Mouse (Mus musculus): ENCODE measurements at regions not wholly inside any gene's neighbourhood (a gene's known extent, or its start where the extent isn't known, plus 50 kb on each side); places are given as distances from the start of the nearest gene placed in this dataset.

DNA sequence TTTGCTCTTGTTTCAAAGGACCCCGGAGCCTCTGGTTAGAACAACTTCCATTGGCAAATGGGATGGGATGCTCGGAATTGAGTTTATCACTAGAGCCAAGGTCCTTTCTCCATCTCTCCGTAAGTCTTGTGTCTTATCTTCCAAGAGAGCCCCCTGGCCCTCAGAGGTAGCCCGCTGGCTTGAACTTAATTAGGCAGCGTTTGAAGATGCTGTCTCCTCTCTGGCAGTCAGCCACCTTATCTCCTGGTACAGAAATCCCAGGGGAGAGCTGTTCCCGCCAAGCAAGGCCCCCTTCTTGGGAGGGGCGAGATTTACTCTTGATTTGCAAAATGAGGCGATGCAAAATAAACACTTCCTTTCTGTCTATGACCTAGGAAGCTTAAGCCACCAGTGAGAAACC is 395.2 kb upstream of the Kazn start:
- no peak for DNase-seq

- DNase-seq, result no peak
Measured at GRCm38 (mm10) chr4:142633667-142634350, 394.6 kb upstream of the Kazn start.

- no peak for DNase-seq
Measured at GRCm38 (mm10) chr4:142626503-142627194, 387.4 kb upstream of the Kazn start.

- DNase-seq, result no peak
Measured at GRCm38 (mm10) chr4:142625456-142625855, 386.3 kb upstream of the Kazn start.

DNA sequence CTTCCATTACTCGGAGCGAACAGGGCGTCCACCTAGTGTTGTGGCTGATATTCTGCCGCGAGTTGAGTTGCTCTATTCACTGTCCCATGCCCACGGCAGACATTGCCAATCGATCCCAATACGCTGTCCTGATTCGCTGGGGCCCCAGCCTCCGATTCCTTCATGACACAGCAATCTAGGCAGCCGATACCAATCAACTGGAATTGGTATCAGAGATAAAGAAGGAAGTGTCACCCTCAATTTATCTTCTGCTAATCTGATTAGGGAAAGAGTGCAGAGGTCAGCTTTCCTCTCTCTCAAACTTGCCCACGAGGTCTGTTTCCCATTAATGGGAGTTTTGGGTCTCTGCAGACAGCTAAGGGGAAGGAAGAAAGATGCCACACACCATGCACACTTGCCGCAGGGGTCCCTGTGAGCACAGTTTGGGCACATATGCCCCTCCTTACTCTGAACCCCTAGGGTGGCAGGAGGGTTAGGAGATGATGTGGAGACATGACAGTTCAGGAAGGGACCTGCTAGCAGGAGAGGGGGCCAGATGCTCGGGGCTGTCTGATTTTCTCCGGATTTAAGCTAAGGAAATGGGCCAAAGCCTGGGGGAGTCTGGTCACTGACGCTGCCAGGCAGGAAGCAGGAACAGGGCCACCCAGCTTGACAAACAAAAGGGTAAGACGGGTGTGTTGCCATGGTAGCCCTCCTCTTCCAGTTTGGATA is 383.1 kb upstream of the Kazn start:
- DNase-seq, result no peak

GRCm38 (mm10) chr4:142619396-142619795 is 380.2 kb upstream of the Kazn start:
- no peak for DNase-seq

DNA sequence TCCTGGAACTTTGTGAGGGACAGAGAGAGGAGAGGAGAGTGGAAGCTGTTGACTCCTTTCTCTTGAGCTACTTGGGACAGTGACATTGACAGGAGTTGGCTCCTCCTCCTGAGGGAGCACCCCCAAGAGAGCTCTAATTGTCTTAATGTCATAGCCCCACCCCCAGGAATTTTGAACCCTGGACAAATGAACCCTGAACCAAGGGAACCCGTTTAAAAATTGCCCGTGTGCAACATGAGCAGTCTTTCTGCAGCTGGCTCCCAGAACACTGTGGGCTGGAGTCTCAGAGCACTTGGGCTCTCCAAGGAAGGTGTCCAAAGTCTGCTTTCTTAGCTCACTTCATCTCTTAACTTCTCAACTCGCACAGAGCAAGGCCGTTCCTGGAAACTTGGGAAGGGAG is 379.6 kb upstream of the Kazn start:
- no peak for DNase-seq

DNA sequence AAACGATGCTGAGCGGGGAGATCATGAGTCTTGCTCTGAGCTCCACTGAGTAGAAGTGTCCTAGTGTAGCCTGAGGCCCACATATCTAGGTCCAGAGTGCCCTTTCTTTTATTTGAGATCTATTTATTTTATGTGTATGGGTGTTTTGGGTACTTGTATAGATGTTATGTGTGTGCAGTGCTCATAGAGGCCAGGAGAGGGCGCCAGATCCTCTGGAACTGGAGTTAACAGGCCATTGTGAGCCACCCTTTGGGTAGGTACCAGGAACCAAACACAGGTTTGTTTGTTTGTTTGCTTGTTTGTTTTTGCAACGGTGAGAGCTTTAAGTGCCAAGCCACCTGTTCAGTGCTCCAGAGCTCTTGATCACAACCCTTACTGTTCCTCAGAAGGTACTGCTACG is 378.5 kb upstream of the Kazn start:
- DNase-seq, result no peak

DNA sequence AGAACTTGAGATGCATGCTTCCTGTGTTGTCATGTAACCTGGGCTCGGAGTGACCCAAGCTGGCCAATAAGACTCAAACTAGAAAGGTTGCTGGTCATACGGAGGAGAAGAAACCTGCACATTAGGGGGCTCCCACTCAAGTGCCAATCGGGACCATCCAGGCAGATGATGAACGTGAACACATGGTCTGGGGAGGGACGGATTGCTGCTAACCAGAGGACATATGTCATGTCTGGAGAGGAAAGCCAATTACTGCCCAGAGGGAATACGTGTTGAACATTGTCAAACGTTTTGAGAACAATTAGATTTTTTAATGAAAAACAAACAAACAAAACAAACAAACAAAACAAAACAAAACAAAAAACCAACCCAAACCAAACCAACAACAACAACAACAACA is 377.7 kb upstream of the Kazn start:
- DNase-seq, result no peak

DNA sequence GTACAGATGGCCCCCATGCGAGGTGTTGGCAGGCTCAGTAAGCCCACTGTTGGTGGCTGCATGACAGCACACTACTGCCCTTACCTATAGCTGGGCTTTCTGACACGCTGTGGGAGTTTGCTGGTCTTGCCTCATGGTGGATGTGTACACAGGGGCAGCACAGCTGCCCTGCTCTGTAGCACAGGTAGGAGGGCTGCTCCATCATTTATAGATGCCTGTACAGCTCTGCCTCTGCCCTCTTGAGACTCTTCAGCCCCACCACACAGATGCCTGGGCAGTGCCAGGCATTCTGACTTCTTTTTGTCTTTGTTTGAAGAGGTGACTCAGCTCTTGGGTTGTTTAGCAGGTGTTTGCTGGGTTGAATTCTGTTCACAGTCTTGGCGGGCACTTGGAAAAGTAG is 365.9 kb upstream of the Kazn start:
- no peak for DNase-seq

DNA sequence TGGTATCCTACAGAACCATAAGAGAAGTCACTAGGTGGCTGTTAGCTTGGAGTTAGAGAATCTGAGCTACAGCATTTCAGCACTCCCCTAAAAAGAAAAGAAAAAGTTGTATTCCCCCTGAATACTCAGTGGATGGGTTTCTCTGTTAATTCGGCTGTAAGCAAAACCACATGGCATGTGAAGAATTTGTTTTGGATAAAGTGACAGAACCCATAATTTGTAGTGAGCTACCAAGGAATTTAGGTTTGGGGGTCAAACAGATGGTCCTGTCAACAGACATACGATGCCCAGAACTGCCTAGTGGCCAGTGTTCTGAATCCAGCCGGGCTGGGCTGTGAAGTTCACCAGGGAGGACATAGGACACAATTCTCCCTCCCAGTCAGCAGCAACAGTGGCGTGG is 358.0 kb upstream of the Kazn start:
- no peak for DNase-seq

GRCm38 (mm10) chr4:142589084-142589741 is 350.0 kb upstream of the Kazn start:
- DNase-seq, result no peak

- peak; percentile 14 for DNase-seq
Measured at GRCm38 (mm10) chr4:142588418-142589083, 349.4 kb upstream of the Kazn start.

DNA sequence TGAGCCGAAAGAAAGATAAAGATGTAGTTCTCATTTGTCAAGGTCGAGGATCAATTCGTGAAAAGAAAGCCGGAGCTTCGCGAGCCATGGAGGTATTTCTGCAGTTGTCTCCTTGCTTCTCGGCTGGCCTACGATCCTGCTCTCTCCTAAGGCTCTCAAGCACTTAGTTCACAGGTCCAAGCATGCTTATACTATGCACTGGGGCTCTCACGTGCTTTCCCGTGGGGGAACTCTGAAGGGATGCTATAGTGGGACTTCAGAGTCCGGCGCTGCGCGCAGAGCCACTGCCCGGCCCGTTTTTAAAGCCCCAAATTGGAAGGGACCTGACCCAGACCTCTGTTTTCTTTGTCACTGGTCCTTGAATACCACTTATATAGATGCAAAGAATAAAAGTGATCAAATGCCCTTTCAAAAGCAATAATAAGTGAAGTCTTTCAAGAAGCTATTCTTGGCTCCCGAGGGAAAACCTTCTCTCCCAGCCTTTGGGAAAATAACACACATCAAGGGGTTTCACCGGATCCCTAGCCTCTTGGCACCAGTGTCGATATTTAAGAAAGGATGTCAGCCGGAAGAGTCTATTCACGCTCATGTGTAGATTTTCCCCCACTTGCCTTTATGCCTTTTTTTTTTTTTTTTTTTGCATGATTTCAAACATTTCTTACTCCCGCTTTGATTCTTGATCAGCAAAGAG is 348.3 kb upstream of the Kazn start:
- DNase-seq, result no peak

GRCm38 (mm10) chr4:142578536-142578935 is 339.3 kb upstream of the Kazn start:
- DNase-seq, result no peak

GRCm38 (mm10) chr4:142577519-142577918 is 338.3 kb upstream of the Kazn start:
- DNase-seq, result no peak

GRCm38 (mm10) chr4:142574528-142574927 is 335.3 kb upstream of the Kazn start:
- no peak for DNase-seq

GRCm38 (mm10) chr4:142570712-142571111 is 331.5 kb upstream of the Kazn start:
- no peak for DNase-seq

DNA sequence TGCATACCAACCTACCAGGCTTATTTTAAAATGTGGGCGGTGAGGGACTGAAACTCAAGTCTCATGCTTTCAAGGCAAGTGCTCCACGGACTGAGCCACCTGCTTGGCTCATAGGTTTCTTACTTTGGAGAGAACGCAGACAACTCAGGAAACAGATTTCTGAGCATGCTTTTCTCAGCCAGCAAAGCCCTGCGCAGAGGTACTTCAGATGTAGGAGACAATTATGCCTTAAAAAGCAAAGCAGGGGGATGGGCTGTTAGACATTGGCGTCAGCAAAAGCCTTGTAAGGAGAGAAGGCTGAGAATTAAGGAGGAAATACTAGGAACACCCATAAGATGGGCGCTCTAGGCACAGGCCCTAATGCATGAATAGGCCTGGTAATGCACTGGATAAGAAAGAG is 329.4 kb upstream of the Kazn start:
- DNase-seq, result peak; percentile 43

DNA sequence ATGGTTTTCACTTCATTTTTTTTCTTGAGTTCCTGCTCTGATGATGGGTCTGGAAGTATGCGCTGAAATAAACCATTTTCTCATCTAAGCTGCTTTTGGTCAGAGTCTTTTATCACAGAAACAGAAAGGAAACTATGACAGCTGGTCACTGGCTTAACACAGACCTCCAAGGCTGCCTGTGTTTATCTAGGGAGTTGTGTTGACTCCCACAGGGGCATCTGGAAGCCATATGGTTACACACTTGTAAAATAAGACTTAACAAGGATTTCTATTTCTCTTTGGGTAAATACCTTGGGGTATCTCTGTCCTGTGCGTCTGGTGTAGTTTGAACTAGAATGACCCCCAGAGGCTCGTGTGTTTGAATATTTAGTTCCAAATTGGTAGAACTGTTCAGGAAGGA is 315.5 kb upstream of the Kazn start:
- DNase-seq, result no peak

DNA sequence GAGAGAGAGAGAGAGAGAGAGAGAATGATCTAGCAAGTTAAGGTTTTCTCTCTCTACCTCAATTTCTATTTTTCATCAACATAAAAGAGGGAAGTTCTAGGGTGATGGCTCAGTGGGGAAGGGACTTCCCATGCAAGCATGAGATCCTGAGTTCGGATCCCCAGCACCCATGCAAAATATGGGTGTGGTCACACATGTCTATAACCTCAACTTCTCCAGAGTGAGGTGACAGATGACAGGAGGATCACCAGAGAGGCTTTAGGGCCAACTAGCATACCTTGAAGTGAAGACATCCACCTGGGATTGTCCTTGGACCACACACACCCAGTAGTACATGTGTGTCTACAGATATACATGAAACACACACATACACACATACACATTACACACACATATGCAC is 306.7 kb upstream of the Kazn start:
- DNase-seq, result no peak

- DNase-seq, result no peak
Measured at GRCm38 (mm10) chr4:142545187-142545586, 306.0 kb upstream of the Kazn start.
